Mouse (Mus musculus) right cerebral cortex, postnatal 25 days (tissue): ENCODE results near the gene Prdm1.

Source experiments
- DNase-seq: peaks from one replicate; pipeline ENCODE4 v3.0.0; 2022

Prdm1 gene

GRCm38 (mm10) chr10:44492815-44493525, 35.3 kb downstream of the Prdm1 start:
- DNase-seq = no peak

GRCm38 (mm10) chr10:44490899-44491422, 37.3 kb downstream of the Prdm1 start:
- no peak for DNase-seq

- no peak for DNase-seq
Observed at GRCm38 (mm10) chr10:44487132-44487531, 41.2 kb downstream of the Prdm1 start.

GRCm38 (mm10) chr10:44484077-44484476, 44.2 kb downstream of the Prdm1 start:
- no peak for DNase-seq

- no peak for DNase-seq
Observed at GRCm38 (mm10) chr10:44483116-44483515, 45.2 kb downstream of the Prdm1 start.

GRCm38 (mm10) chr10:44481379-44481778, 46.9 kb downstream of the Prdm1 start:
- no peak for DNase-seq

- no peak for DNase-seq
Observed at GRCm38 (mm10) chr10:44479286-44479685, 49.0 kb downstream of the Prdm1 start.

- DNase-seq = no peak
Observed at GRCm38 (mm10) chr10:44478091-44478490, 50.2 kb downstream of the Prdm1 start.

- DNase-seq = no peak
Observed at GRCm38 (mm10) chr10:44477240-44477639, 51.1 kb downstream of the Prdm1 start.

GRCm38 (mm10) chr10:44476523-44476922, 51.8 kb downstream of the Prdm1 start:
- DNase-seq = no peak

- DNase-seq = no peak
Observed at GRCm38 (mm10) chr10:44475376-44475775, 52.9 kb downstream of the Prdm1 start.

- DNase-seq = no peak
Observed at GRCm38 (mm10) chr10:44474256-44474655, 54.0 kb downstream of the Prdm1 start.

GRCm38 (mm10) chr10:44465618-44466017, 62.7 kb downstream of the Prdm1 start:
- DNase-seq = no peak

GRCm38 (mm10) chr10:44464563-44464962, 63.7 kb downstream of the Prdm1 start:
- no peak for DNase-seq

GRCm38 (mm10) chr10:44463856-44464255, 64.4 kb downstream of the Prdm1 start:
- DNase-seq = no peak

- no peak for DNase-seq
Observed at GRCm38 (mm10) chr10:44462351-44462750, 66.0 kb downstream of the Prdm1 start.

- no peak for DNase-seq
Observed at GRCm38 (mm10) chr10:44461063-44461462, 67.2 kb downstream of the Prdm1 start.

GRCm38 (mm10) chr10:44460095-44460810, 68.0 kb downstream of the Prdm1 start:
- DNase-seq = no peak

- no peak for DNase-seq
Observed at GRCm38 (mm10) chr10:44459321-44460000, 68.8 kb downstream of the Prdm1 start.

GRCm38 (mm10) chr10:44458534-44459315, 69.6 kb downstream of the Prdm1 start:
- peak; percentile 58 for DNase-seq

- no peak for DNase-seq
Observed at GRCm38 (mm10) chr10:44457791-44458533, 70.3 kb downstream of the Prdm1 start.
